Mouse (Mus musculus) c-Kit-negative CD71-positive TER-119-positive erythroid progenitor cells, embryonic 14.5 days (primary cell): ENCODE results near the gene Mbd6.
A peak's percentile ranks its signal among the peaks of the same experiment; 100 is the strongest.
"Not testable (repeated sequence)": the region's sequence is repeated elsewhere in the genome, so short reads cannot be mapped to it uniquely, and the experiment has no call there.

Experiments used
- DNase-seq: peaks from one replicate; pipeline ENCODE4 v3.0.0-alpha.2; 2013; ENCODE audit warnings: low read depth, low spot score

Gene Mbd6

DNA sequence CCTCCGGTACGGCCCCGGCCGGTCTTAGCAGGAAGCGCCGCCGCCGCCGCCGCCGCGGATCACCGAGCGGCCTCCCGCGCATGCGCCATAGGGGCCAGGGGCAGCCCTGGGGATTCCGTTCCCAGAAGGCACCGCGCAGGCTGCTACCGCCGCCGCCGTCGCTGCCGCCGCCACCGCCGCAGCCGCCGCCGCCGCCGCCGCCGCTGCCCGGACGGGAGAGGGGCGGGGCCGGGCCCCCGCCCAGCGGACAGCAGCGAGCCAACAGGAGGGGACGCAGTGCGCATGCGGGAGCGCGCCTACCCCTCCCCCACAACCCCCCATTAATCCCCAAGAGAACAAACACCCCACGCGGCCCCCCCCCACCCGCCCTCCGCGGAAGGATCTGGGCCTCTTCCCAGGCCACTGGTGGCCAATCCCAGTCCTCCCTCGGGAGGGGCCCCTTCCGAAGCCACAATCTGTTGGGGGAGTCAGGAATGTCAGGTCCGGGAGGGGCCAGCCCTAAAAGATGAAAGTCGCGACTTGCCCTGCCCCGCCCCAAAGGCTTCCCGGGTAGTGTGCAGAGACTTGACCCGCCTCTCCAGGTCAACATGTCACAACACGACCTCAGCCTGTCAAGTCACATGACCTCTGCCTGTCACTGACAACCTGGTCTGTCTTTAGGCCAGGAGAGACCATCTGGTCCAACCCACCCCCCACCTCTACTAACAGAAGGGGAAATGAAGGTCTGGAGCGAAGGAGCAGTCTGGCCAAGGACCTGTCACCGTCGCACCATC is at the start of gene Mbd6:
Mbd6 (minus strand) TSS at position 219 of the 773 bp plus-strand sequence.
- DNase-seq, result peak; percentile 82

DNA sequence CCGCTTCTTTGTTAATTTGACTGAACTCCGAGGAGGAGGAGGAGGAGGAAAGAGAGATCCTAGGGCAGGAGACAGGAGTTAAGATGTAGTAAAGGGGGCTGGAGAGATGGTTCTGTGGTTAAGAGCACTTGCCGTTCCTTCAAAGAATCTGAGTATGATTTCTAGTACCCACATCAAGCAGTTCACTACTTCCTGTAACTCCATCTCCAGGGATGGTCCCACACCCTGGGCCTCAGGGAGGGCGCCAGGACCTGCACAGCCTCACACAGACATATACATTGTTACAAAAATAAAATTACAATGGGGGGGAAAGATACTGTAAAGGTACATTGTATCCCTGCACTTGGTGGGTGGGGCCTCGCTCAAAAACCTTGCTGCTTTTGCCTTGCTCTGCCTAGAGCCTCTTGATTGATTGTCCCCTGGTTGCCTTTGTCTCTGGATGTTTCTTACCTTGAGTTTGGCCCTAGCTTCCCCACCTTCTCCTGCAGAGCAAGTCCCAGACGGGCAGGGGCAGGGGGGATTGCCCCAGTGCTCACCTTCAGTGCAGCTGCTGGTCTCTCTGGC is 48.8 kb upstream of the Mbd6 start:
- no peak for DNase-seq

DNA sequence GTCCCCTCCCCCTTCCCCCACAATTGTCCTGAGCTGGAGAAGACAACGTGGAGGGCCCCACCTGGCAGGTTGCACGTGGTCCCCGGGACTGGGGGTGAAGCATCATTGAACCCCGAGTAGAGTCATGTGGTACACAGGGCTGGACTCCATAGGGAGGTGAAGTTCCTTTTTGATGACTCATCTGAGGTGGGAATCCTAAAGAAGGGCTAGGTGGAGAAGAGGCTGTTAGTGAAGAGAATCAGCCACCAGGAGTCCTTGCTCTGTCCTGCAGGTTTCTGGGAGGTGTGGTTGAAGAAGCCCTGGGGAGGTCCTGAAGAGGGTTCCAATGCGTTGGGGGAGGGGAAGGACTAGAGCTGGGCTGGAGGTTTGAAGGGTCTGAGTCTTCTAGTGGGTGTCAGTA is 48.1 kb upstream of the Mbd6 start:
- DNase-seq, result no peak

DNA sequence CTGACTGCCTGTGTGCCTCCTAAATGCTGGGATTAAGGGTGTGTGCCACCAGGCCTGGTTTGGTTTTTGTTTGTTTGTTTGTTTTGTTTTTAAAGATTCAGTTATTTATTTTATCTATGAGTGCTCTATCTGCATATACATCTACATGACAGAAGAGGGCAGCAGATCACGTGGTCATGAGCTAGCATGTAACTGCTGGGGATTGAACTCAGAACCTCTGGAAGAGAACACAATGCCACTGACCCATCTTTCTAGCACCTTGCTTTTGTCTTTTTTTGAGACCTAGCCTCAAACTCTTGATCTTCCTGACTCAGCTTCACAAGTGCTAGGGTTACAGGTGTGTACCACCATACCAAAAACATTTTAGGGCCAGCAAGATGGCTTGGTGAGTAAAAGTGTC is 46.5 kb upstream of the Mbd6 start:
- DNase-seq, result no peak

DNA sequence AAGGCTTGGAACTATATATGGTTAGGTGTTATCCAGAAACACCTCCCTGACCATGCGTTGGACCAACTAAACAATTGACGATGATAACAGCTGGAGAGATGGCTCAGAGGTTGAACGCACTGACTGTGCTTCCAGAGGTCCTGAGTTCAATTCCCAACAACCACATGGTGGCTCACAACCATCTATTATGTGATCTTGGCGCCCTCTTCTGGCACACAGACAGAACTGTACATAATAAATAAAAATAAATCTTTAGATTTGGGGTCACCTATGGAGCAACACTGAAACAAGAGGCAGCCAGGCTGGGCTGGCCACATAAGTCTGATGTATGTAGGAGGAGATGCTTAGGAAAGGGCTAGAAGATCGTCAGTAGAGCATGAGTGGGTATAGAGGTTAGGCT is 44.3 kb upstream of the Mbd6 start:
- no peak for DNase-seq

DNA sequence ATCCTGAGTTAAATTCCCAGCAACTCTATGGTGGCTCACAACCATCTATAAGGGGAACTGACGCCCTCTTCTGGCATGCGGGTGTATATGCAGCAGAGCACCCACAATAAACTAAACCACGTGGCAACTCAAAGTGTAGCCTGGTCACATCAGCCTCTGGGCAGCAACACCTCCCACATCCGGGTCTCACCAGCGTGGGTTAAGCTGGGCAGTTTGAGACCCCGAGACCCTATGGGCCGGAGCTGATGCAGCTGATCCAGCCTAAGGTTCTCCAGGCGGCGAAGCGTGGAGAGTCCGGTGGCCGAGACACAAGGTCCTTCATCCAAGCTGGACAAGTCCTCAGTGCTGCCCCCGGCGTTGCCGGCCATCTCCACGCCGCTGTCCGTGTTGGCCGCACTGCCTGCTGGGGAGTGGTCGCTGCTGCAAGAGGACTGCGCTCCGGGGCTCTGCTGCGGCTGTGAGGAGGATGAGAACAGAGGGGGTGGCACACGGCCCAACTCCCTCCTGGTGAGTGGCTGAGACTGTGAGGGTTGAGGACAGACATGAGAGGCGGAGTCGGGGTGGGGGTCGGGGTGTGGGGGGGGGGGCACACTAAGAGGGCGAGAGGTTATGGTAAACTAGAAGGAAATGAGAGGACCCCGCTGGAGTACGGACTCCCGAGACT is 43.5 kb upstream of the Mbd6 start:
- no peak for DNase-seq

DNA sequence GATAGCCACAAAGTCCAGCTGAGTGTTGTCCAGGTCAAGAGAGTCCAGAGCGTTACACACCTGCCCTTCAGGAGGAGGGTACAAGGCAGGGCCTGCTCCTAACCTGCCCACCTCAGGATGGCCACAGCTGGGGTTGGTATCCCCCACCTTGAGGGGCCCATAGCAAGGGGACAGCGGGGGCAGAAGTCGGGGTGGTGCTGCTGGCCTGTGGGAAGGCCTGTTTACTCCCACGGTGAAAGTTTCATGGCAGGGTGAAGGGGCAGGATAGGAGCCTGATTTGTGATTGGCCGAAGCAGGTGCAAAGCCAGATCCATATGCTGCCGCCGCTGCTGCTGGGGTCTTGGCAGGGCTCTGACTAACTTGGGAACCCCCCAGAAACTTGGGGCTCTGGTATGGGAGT is 41.4 kb upstream of the Mbd6 start:
- DNase-seq, result no peak

DNA sequence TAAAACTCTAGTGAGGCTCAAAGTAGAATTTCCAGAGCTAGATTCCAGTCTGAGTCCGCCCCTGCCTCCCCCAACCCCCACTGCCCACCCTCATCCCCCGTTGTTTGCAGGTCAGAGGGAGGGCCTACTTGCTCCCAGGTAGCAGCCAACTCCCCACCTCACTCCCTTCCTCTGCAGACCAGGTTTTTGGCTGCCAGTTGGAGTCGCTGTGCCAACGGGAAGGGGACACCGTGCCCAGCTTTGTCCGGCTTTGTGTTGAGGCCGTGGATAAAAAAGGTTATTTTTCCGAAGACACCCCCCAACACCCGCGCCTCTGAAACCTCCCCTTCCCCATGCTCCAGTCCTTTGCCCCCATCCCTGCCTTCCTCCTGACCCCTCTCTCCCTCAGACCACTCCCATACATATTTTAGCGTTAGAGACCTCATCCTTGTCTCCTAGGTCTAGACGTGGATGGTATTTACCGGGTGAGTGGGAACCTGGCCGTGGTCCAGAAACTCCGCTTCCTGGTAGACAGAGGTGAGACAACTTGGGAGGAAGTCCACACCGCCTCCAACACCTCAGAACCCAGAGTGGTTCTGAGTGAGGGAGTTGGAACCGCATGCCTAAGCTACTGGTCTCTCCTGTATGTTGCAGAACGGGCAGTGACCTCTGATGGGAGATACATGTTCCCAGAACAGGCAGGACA is 38.8 kb upstream of the Mbd6 start:
- no peak for DNase-seq

DNA sequence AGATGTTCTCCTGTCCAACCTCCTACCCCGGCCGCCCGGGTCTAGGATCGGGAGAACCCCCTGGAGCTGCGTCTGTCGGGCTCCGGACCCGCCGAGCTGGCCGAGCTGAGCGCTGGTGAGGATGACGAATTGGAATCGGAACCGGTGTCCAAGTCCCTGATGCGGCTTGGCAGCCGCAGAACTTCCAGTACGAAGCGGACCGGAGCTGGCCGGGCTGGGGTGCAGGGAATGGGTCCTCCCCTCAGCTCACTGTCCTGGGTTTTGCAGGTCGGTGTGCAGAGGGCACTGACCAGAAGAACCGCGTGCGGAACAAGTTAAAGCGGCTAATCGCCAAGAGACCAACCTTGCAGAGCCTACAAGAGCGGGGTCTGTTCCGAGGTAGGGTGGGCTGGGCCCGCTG is 38.0 kb upstream of the Mbd6 start:
- no peak for DNase-seq

DNA sequence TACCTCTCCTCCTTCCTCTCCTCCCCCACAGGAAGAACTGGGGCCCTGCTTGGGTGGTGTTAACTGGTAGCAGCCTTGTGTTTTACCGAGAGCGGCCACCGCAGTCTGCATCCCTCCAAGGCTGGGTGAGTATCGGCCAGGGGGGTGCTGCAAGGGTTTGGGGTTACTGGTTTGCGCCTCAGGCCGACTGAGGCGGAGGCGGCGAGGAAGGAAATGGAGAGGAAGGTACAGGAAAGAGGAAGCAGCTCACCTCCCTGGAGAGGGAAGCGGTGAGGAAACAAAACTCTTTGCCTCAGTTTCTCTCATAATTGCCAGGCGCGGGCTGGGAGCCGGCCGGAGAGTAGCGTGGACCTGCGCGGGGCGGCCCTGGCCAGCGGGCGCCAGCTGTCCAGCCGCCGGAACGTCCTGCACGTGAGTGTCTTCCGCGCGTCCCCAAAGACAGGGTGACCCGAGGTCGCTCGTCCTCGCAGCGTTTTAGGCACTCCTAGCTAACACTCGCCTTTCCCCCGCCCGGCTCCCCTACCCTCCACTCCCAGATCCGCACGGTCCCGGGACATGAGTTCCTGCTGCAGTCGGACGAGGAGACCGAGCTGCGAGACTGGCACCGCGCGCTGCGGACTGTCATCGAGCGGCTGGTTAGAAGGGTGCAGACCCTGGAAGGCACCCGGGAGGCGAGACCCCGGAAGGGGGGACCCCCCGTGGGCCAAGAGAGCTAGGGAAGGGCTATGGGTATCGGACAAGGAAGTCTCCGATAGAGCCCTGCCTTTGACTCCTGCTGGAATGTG is 37.4 kb upstream of the Mbd6 start:
- no peak for DNase-seq

DNA sequence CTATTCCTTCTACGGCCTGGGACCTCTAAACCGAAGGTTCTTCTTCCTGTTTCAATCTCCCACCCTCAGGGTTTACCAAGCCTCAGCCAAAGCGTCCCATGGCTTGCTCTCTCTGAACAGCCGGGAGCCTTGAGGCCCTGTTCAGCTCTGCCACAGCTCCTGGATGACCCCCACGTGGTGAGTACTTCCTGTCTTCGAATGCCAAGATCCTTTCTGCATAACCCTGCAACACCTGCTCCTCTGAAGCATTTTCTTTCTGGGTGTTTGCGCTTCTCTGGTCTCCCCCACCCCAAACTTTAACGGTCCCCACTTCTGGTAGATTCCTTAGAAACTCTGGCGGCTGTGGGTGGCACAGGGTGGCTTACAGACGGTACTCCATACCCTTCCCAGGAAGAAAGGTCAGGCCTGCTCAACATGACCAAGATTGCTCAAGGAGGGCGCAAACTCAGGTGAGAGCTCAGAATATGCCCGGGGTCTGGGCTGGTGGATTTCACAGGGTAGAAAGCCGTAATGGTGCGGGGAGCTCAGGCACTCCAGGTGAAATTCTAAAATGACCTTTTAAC is 36.7 kb upstream of the Mbd6 start:
- DNase-seq, result no peak

DNA sequence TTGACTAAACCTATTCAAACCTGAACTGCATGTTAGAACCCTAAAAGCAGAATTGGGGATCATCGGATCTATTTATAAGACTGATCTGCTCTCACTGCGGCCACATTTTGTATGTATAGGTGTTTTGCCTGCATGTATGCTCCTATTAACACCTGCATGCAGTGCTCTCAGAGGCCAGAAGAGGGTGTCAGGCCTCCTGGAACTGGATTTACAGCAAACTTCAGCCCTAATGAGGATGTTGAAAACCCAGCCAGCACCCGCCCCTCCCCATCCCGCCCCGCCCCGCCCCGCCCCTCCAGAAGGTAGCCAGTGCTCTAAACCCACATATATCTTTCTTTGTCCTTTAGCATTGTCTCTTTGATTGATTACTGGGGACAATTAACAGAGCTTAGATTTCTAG is 35.7 kb upstream of the Mbd6 start:
- DNase-seq, result no peak

DNA sequence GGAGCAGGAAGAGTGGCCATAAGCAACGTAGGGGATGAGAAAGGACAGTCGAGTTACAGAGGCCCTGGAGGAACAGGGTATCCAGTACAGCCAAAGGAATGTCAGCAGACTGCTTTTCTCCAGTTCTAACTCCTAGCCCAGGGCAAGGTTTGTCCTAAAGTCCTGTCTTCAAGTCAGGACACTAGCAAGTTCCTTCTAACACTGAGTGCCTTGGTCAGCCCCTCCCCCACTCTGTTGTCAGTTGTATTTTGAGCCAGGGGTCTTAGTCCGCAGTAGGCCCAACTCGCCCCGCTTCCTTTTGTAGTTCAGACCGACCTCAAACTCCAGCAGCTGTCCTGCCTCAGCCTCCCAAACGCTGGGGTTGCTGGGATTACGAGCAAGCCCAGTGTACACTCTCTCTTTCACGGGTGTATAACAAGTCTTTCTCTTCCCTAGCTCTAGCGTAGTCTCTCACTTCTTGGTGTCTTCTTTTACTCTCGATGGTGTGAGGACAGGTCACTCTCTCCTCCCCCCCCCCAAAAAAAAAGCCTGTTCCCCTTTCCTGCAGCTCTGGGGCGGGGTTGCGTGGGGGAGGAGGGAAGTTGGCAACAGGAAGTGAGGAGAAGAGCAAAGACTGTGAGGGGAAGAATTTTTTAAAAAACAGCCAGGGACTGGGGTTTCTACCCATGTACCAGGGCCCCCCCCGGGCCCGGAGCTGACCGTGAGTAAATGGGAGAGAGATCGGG is 34.5 kb upstream of the Mbd6 start:
- DNase-seq, result no peak

DNA sequence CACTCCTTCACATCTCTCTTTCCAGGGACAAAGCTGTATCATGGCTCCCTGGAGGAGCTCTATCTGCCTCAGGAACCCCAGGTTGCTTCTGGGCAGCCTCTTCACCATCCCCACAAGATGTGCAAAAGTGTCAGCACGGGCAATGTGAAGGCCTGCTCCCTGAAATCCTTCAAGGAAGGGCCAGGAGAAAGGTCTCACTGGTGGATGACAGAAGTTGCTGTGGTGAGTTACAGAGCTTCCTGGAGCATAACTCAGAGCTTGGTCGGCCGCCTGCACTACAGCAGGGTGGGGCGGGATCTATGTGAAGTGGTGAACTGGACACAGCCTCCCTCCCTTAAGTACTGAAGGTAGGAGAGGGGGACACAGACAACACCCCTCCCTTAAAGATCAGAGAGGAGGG is 33.9 kb upstream of the Mbd6 start:
- no peak for DNase-seq

DNA sequence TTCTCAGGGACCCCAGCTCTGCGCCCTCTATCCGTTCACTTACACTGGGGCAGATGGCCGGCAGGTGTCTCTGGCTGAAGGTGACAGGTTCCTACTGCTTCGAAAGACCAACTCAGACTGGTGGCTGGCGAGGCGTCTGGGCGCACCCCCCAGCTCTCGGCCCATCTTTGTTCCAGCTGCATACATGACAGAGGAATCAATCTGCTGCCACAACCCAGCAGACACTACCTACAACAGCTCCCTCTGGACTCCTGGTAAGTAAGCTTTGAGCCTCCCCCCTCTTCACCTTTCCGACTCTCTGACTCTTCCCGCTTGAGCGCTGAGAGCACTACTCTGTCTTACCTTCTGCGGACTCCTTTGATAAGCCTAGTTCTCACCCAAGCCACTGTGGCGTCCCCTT is 33.4 kb upstream of the Mbd6 start:
- DNase-seq, result no peak

DNA sequence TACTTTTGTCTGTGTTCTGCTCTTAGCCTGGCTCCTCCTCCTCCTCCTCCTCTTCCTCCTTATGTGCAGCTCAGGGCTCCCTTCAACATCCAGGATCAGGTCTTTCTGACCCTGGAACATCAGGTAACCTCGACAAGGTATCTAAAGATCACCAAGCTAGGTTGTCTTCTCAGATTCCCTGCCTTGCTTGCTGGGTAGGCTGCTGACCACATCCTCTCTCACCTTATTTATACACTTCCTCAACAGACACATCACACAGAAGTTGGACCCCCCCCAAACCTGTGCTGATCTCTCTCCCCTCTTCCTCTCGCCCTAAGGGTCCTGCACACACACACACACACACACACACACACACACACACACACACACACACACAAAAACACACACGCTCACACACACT is 32.8 kb upstream of the Mbd6 start, which contains the start of gene Arhgap9:
Arhgap9 (plus strand) TSS at position 344 of the 400 bp plus-strand sequence.
- DNase-seq, result no peak

DNA sequence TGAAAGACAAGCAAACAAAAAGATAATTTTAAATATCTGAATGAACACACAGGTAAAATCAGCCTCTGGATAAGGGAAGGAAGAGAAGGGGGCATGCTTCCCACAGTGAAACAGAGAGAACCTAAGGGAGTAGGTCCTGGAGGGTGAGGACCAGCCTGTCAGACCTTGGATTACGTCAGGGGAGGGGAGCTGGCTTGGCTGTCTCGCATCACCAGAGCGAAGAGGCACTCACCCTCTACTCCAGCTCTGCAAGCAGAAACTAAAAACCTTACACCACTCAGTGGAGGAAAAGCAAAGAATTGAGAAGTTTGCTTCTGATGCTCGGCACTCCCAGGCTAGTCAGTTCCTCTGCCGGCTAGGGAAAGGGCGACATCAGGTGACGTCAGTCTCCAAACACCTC is 31.2 kb upstream of the Mbd6 start:
- no peak for DNase-seq

DNA sequence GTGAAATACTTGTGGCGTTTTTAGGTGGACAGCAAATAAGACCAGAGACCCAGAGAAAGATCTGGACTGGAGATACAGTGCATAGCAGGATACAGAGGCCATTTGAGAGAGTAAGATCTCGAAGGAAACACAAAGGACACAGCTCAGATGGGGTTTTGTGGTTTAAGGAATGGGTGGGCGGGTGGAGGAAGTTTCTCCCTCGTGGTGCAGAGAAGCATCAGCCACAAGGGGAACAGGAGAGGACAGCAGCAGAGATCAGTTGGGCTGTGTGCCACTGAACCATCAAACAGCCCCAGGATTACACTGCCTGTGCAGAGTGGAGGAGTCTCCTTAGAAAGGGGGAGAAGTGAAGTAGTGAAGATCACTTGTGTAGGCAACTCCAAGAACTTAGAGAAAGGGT is 29.2 kb upstream of the Mbd6 start:
- DNase-seq, result no peak

DNA sequence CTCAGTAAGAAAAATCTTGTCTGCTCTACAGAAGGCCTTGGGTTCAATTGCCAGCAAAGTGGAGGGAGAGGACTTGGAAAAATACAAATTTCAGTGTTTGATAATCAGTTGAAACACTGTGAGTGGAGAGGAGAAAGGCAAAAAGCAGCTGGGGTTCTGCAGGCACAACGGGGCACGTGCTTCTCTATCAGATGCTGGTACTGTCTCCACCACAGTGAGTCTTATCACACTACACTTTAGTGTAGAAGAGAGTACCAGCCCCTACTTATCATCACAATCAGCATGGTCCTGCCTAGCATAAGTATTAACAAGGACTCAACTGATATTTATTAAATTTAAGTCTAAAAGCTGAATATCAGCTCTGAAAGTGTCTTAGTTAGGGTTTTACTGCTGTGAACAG is 28.5 kb upstream of the Mbd6 start:
- no peak for DNase-seq

DNA sequence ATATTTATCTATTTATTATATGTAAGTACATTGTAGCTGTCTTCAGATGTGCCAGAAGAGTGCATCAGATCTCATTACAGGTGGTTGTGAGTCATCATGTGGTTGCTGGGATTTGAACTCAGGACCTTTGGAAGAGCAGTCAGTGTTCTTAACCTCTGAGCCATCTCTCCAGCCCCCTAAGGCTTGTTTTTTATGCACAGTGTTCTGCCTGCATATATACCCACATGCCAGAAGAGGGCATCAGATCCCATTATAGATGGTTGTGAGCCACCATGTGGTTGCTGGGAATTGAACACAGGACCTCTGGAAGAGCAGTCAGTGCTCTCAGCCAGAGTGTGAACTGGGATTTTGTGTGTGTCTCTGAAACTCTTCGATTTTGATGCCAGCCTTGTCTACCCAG is 26.1 kb upstream of the Mbd6 start:
- not testable (repeated sequence) for DNase-seq

DNA sequence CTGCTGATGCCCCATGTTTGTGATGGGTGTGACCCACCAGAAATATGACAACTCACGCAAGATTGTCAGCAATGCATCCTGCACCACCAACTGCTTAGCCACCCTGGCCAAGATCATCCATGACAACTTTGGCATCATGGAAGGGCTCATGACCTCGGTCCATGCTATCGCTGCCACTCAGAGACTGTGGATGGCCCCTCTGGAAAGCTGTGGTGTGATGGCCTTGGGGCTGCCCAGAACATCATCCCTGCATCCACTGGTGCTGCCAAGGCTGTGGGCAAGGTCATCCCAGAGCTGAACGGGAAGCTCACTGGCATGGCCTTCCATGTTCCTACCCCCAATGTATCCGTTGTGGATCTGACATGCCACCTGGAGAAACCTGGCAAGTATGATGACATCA is 24.7 kb upstream of the Mbd6 start:
- not testable (repeated sequence) for DNase-seq
